Mouse (Mus musculus): ENCODE measurements at regions not wholly inside any gene's neighbourhood (a gene's known extent, or its start where the extent isn't known, plus 50 kb on each side); places are given as distances from the start of the nearest gene placed in this dataset.

DNA sequence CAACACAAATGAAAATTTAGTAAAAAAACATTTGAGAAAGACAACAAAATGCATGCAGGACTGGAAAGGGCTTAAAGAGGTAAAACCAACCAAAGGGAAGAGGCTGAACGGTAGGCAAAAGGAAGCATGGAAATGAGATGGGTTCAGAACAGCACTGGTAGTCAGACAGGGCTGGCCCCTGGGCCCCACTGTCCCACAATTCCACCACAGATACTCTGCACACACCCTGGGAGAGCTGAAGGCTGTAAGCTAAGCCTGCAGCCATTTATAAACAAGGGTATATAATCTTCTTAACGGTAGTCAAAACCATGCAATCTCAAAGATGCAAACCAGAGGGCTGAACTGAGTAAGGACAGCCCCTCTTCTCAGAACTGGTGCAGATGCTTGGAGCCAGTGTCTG, 124.0 kb upstream of the Try4 start:
- no peak for DNase-seq (ENCODE audit: low read depth, low spot score)
- H3K4me3 ChIP-seq (ENCODE audit: control insufficient read depth in 1 of 2, insufficient read depth in 1 of 2, low read depth in 2 of 2, low read length in 2 of 2): no peak overlapping the region
- TF ChIP-seq TCF12 (IDR thresholded peaks at IDR 0.05; ENCODE audit: low read depth, low read length): no peak
- no peak for TF ChIP-seq POLR2A (IDR thresholded peaks at IDR 0.05; ENCODE audit: control insufficient read depth in 1 of 2, insufficient read depth in 1 of 2, low read depth in 1 of 2, low read length in 2 of 2, poor library complexity in 1 of 2)
- TF ChIP-seq RCOR1 (IDR thresholded peaks at IDR 0.05; ENCODE audit: low read depth, low read length): no peak
- TF ChIP-seq SIN3A (IDR thresholded peaks at IDR 0.05; ENCODE audit: low read length): no peak
- no peak for TF ChIP-seq ETS1 (IDR thresholded peaks at IDR 0.05; ENCODE audit: low read depth, low read length)
- no peak for TF ChIP-seq POLR2AphosphoS5 (IDR thresholded peaks at IDR 0.05; ENCODE audit: borderline replicate concordance, low read depth, low read length)
- no peak for TF ChIP-seq JUND (IDR thresholded peaks at IDR 0.05; ENCODE audit: low read depth, low read length)
- no peak for TF ChIP-seq USF1 (IDR thresholded peaks at IDR 0.05; ENCODE audit: low read depth, low read length)
- TF ChIP-seq ZMIZ1 (IDR thresholded peaks at IDR 0.05; ENCODE audit: low read depth, low read length): no peak
- TF ChIP-seq GABPA (IDR thresholded peaks at IDR 0.05; ENCODE audit: low read depth, low read length): no peak
- no peak for TF ChIP-seq KAT2A (conservative IDR thresholded peaks at IDR 0.05; ENCODE audit: low read depth, low read length)
- no peak for TF ChIP-seq BHLHE40 (IDR thresholded peaks at IDR 0.05; ENCODE audit: borderline replicate concordance, low read depth, low read length)
- TF ChIP-seq CTCF (IDR thresholded peaks at IDR 0.05 in 2 of 3, conservative IDR thresholded peaks at IDR 0.05 in 1 of 3; ENCODE audit: control insufficient read depth in 1 of 3, insufficient read depth in 1 of 3, low read depth in 2 of 3, low read length in 3 of 3, poor library complexity in 1 of 3, severe bottlenecking in 1 of 3): no peak
- TF ChIP-seq SMC3 (IDR thresholded peaks at IDR 0.05; ENCODE audit: low read depth, low read length): no peak
- H3K4me1 ChIP-seq (ENCODE audit: control insufficient read depth in 1 of 2, insufficient read depth in 2 of 2, low read length in 2 of 2): no peaks in the 10 kb centered on the region
- H3K9ac ChIP-seq (ENCODE audit: control insufficient read depth, low read depth, low read length, poor library complexity, severe bottlenecking): no peak overlapping the region
- H3K79me2 ChIP-seq (ENCODE audit: control insufficient read depth, insufficient read depth, low read length, poor library complexity): no peaks in the 10 kb centered on the region
- H3K27ac ChIP-seq (ENCODE audit: control insufficient read depth, low read depth, low read length): no peak overlapping the region
- H3K27me3 ChIP-seq (ENCODE audit: control insufficient read depth in 1 of 2, insufficient read depth in 2 of 2, low read length in 2 of 2): no peaks in the 10 kb centered on the region
- H3K36me3 ChIP-seq (ENCODE audit: control insufficient read depth in 1 of 2, insufficient read depth in 2 of 2, low read length in 2 of 2): no peaks in the 10 kb centered on the region
- no peaks in the 10 kb centered on the region for H3K9me3 ChIP-seq (replicated peaks; ENCODE audit: insufficient read depth, low read length)

GRCm38 (mm10) chr6:41177152-41177551, 124.9 kb upstream of the Try4 start:
- Histone ChIP-seq H3K36me3 (ENCODE audit: control insufficient read depth in 1 of 2, insufficient read depth in 2 of 2, low read length in 2 of 2) (no peaks in the 10 kb centered on the region), H3K79me2 (ENCODE audit: control insufficient read depth, insufficient read depth, low read length, poor library complexity) (no peaks in the 10 kb centered on the region), H3K4me1 (ENCODE audit: control insufficient read depth in 1 of 2, insufficient read depth in 2 of 2, low read length in 2 of 2) (no peaks in the 10 kb centered on the region), H3K9ac (ENCODE audit: control insufficient read depth, low read depth, low read length, poor library complexity, severe bottlenecking) (no peak overlapping the region), H3K9me3 (replicated peaks; ENCODE audit: insufficient read depth, low read length) (no peaks in the 10 kb centered on the region), H3K27me3 (ENCODE audit: control insufficient read depth in 1 of 2, insufficient read depth in 2 of 2, low read length in 2 of 2) (no peaks in the 10 kb centered on the region), H3K27ac (ENCODE audit: control insufficient read depth, low read depth, low read length) (no peak overlapping the region), H3K4me3 (ENCODE audit: control insufficient read depth in 1 of 2, insufficient read depth in 1 of 2, low read depth in 2 of 2, low read length in 2 of 2) (no peak overlapping the region)
- no peak for TF ChIP-seq MAFK (IDR thresholded peaks at IDR 0.05; ENCODE audit: borderline replicate concordance, low read depth, low read length)
- no peak for TF ChIP-seq MAZ (IDR thresholded peaks at IDR 0.05; ENCODE audit: low read depth, low read length)
- TF ChIP-seq USF2 (IDR thresholded peaks at IDR 0.05; ENCODE audit: borderline replicate concordance in 1 of 2, insufficient read depth in 1 of 2, low read depth in 1 of 2, low read length in 2 of 2): no peak
- TF ChIP-seq ZMIZ1 (IDR thresholded peaks at IDR 0.05; ENCODE audit: low read depth, low read length): no peak
- TF ChIP-seq TAL1 (IDR thresholded peaks at IDR 0.05; ENCODE audit: low read length): no peak
- TF ChIP-seq HCFC1 (IDR thresholded peaks at IDR 0.05; ENCODE audit: low read depth, low read length): no peak
- TF ChIP-seq MXI1 (IDR thresholded peaks at IDR 0.05; ENCODE audit: low read depth, low read length): no peak
- no peak for TF ChIP-seq ZC3H11A (IDR thresholded peaks at IDR 0.05; ENCODE audit: low read depth, low read length)
- TF ChIP-seq SMC3 (IDR thresholded peaks at IDR 0.05; ENCODE audit: low read depth, low read length): no peak
- no peak for DNase-seq (ENCODE audit: low read depth, low spot score)
